Mouse (Mus musculus) midbrain, embryonic 16.5 days (tissue): Measurements from ENCODE around the gene Shox2. TPM values are rescaled to one million over a fixed set of nuclear protein-coding genes. Genes with fewer than 3 reads are reported as not detected.

ENCODE experiments used
- polyA plus RNA-seq: library from polyadenylated mRNA; unstranded; fragments of >200 nt; fragmentation: Nextera tagmentation; extraction: Ambion mirVana; gene quantifications from 2 replicates; pipeline ENCODE4 v1.2.1, GENCODE M21; 2015

Gene Shox2
- polyA plus RNA-seq, 1 experiment from 2014 or later, result 55.3 TPM

Other genes with a start within 250 kb of the Shox2 start
- 42.4 and 44.3 TPM in 2 replicates for gene Rsrc1, start 381 bp downstream of the Shox2 start, polyA plus RNA-seq